Mouse (Mus musculus) stomach, embryonic 16.5 days (tissue): ENCODE results near the gene Abcg4. TPM values are rescaled to one million over a fixed set of nuclear protein-coding genes. Genes with fewer than 3 reads are reported as not detected.

Experiments
- microRNA-seq: library from miRNA; unstranded; fragments of <30 nt; microRNA quantifications from one replicate; pipeline ENCODE4, GENCODE M21; 2016
- polyA plus RNA-seq: library from polyadenylated mRNA; unstranded; fragments of >200 nt; fragmentation: Nextera tagmentation; extraction: Ambion mirVana; gene quantifications from 2 replicates; pipeline ENCODE4 v1.2.1, GENCODE M21; 2015

Gene Abcg4
- polyA plus RNA-seq, 1 experiment from 2014 or later, result 5.2 TPM

Small RNA genes within 50 kb of the gene (microRNA-seq; reads per million reads assigned to microRNA genes)
- gene Gm44335, result not detected

Other genes with a start within 250 kb of the Abcg4 start
- gene Thy1, start 245.2 kb downstream of the Abcg4 start, polyA plus RNA-seq, result 1.7 and 2.0 TPM in 2 replicates
- gene Usp2, start 221.6 kb downstream of the Abcg4 start, polyA plus RNA-seq, result 16.1 and 21.5 TPM in 2 replicates
- gene Mfrp, start 186.9 kb downstream of the Abcg4 start, polyA plus RNA-seq, result 0.08 and 0.20 TPM in 2 replicates
- gene C1qtnf5, start 181.4 kb downstream of the Abcg4 start, polyA plus RNA-seq, result 2.4 and 2.5 TPM in 2 replicates
- gene Gm49380, start 175.1 kb downstream of the Abcg4 start, polyA plus RNA-seq, result 0.19 and 0.21 TPM in 2 replicates
- gene Rnf26, start 175.1 kb downstream of the Abcg4 start, polyA plus RNA-seq, result 42.3 and 50.6 TPM in 2 replicates
- 53.6 and 56.9 TPM in 2 replicates for gene Mcam, start 154.1 kb downstream of the Abcg4 start, polyA plus RNA-seq
- gene Cbl, start 54.6 kb downstream of the Abcg4 start, polyA plus RNA-seq, result 12.5 and 14.0 TPM in 2 replicates
- 0.19 and 0.55 TPM in 2 replicates for gene Ccdc153, start 47.9 kb downstream of the Abcg4 start, polyA plus RNA-seq
- gene Pdzd3, start 37.1 kb downstream of the Abcg4 start, polyA plus RNA-seq, result 1.3 and 2.4 TPM in 2 replicates
- gene Nlrx1, start 20.0 kb downstream of the Abcg4 start, polyA plus RNA-seq, result 11.4 and 13.7 TPM in 2 replicates
- gene Hinfp, start 17.1 kb upstream of the Abcg4 start, polyA plus RNA-seq, result 21.2 and 23.6 TPM in 2 replicates
- 6.7 and 8.0 TPM in 2 replicates for gene C2cd2l, start 31.7 kb upstream of the Abcg4 start, polyA plus RNA-seq
- gene Dpagt1, start 37.4 kb upstream of the Abcg4 start, polyA plus RNA-seq, result 32.0 and 40.6 TPM in 2 replicates
- gene H2afx, start 46.1 kb upstream of the Abcg4 start, polyA plus RNA-seq, result 203 and 218 TPM in 2 replicates
- 162 and 170 TPM in 2 replicates for gene Hmbs, start 55.6 kb upstream of the Abcg4 start, polyA plus RNA-seq
- 30.0 and 31.6 TPM in 2 replicates for gene Vps11, start 73.1 kb upstream of the Abcg4 start, polyA plus RNA-seq
- 33.8 and 41.3 TPM in 2 replicates for gene Hyou1, start 90.9 kb upstream of the Abcg4 start, polyA plus RNA-seq
- 34.4 and 35.6 TPM in 2 replicates for gene Slc37a4, start 108.2 kb upstream of the Abcg4 start, polyA plus RNA-seq
- gene Rps25, start 118.5 kb upstream of the Abcg4 start, polyA plus RNA-seq, result 1,506 and 1,598 TPM in 2 replicates
- gene Trappc4, start 119.0 kb upstream of the Abcg4 start, polyA plus RNA-seq, result 112 and 116 TPM in 2 replicates
- gene Ccdc84, start 130.0 kb upstream of the Abcg4 start, polyA plus RNA-seq, result 22.4 and 27.6 TPM in 2 replicates
- gene Foxr1, start 152.5 kb upstream of the Abcg4 start, polyA plus RNA-seq, result not detected in 2 replicates
- 31.1 and 39.0 TPM in 2 replicates for gene Upk2, start 166.4 kb upstream of the Abcg4 start, polyA plus RNA-seq
- 9.0 and 10.6 TPM in 2 replicates for gene Bcl9l, start 194.2 kb upstream of the Abcg4 start, polyA plus RNA-seq